Mouse (Mus musculus) heart, embryonic 14.5 days (tissue): Measurements from ENCODE around the gene Ece1. TPM values are rescaled to one million over a fixed set of nuclear protein-coding genes. Genes with fewer than 3 reads are reported as not detected.

Experiments used
- ATAC-seq: fragments of 200-750 bp; cut with Nextera tagmentation; 2 replicates; pipeline ENCODE4 v1.8.0; 2017; ENCODE audit warnings: low read depth, moderate TSS enrichment; ENCODE audit not compliant: insufficient number of reproducible peaks, insufficient read depth, low FRiP score
- H3K27ac ChIP-seq, 2 experiments: fragments of 200-500 bp in 1 of 2; fragments of 300-500 bp in 1 of 2; sonication (generic) in 1 of 2; replicated peaks in 1 of 2; 2 replicates each; pipeline ENCODE4 v1.5.1; 2012 to 2014; ENCODE audit warnings: low read depth in 2 of 2, low read length in 2 of 2, control low read depth in 1 of 2, mild to moderate bottlenecking in 1 of 2, mixed read lengths in 1 of 2; ENCODE audit not compliant: control insufficient read depth in 1 of 2, insufficient read depth in 1 of 2
- H3K27me3 ChIP-seq: fragments of 300-500 bp; sonication (generic); 2 replicates; pipeline ENCODE4 v1.6.1; 2014; ENCODE audit warnings: mild to moderate bottlenecking, low read length, control low read depth; ENCODE audit not compliant: control insufficient read depth, insufficient read depth
- H3K36me3 ChIP-seq: fragments of 300-500 bp; sonication (generic); 2 replicates; pipeline ENCODE4 v1.6.1; 2014; ENCODE audit warnings: mild to moderate bottlenecking, control low read depth, low read length, mixed read lengths; ENCODE audit not compliant: control insufficient read depth, insufficient read depth
- H3K4me1 ChIP-seq, 2 experiments: fragments of 200-500 bp in 1 of 2; fragments of 300-500 bp in 1 of 2; sonication (generic) in 1 of 2; 2 replicates each; pipeline ENCODE4 v1.6.1; 2012 to 2014; ENCODE audit warnings: low read length in 2 of 2, control low read depth in 1 of 2, mixed read lengths in 1 of 2; ENCODE audit not compliant: control insufficient read depth in 2 of 2, insufficient read depth in 2 of 2
- H3K4me2 ChIP-seq: fragments of 300-500 bp; sonication (generic); 2 replicates; pipeline ENCODE4 v1.6.1; 2014; ENCODE audit warnings: mild to moderate bottlenecking, low read length
- H3K4me3 ChIP-seq, 2 experiments: fragments of 200-500 bp in 1 of 2; fragments of 300-500 bp in 1 of 2; sonication (generic) in 1 of 2; 2 replicates each; pipeline ENCODE4 v1.5.1; 2012 to 2014; ENCODE audit warnings: low read length in 2 of 2, mild to moderate bottlenecking in 2 of 2, control low read depth in 1 of 2, low read depth in 1 of 2, moderate library complexity in 1 of 2; ENCODE audit not compliant: control insufficient read depth in 1 of 2, insufficient read depth in 1 of 2
- H3K9ac ChIP-seq: fragments of 300-500 bp; sonication (generic); 2 replicates; pipeline ENCODE4 v1.6.1; 2014; ENCODE audit warnings: mild to moderate bottlenecking, low read length
- H3K9me3 ChIP-seq: fragments of 300-500 bp; sonication (generic); 2 replicates; pipeline ENCODE4 v1.6.1; 2016; ENCODE audit warnings: low read length, control low read depth; ENCODE audit not compliant: control insufficient read depth
- WGBS: fragments of 180-500 bp; shearing (Covaris S2); extraction: QIAGEN DNeasy Blood & Tissue Kit; methylation state at CpG from one replicate; pipeline ENCODE4 v1.1.7; 2014; 5-methylcytosine and 5-hydroxymethylcytosine counted together
- polyA plus RNA-seq: library from polyadenylated mRNA; unstranded; fragments of >200 nt; fragmentation: Nextera tagmentation; extraction: Ambion mirVana; gene quantifications from 2 replicates; pipeline ENCODE4 v1.2.1, GENCODE M21; 2014

Ece1 gene
- polyA plus RNA-seq, 1 experiment from 2014 or later = 92.8 TPM

DNA sequence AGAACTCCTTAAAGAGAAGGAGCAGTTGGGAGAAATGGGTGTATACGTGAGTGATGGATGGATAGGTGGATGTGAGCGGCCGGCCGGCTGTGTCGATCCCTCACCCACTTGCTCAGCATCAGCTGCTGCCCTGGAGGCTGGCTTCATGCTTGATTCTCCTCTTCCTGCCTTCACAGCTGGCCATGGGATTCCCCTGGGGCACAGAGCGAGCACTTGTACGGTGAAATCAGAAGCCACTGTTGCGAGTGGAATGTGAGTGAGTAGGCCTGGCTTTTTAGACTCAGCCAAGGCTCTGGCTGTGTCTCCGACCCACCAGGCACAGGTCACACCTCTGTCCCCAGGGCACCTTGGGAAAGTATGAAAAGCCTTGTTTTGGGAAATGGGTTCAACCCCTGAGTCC, 20.6 kb downstream of the Ece1 start:
- H3K4me2 ChIP-seq = no peak overlapping the region
- no peak for ATAC-seq
- no peak overlapping the region for H3K9ac ChIP-seq
- H3K4me3 ChIP-seq = no peak overlapping the region
- H3K27me3 ChIP-seq = no peaks in the 10 kb centered on the region
- no peaks in the 10 kb centered on the region for H3K36me3 ChIP-seq
- 61% methylated on average over 9 of the region's 9 CpGs for WGBS
- H3K4me1 ChIP-seq = peaks cover 7 to 10% of the 10 kb centered on the region in 2 experiments; a peak in 2 of 4 replicates
- H3K27ac ChIP-seq = no peak overlapping the region
- H3K9me3 ChIP-seq = no peaks in the 10 kb centered on the region

DNA sequence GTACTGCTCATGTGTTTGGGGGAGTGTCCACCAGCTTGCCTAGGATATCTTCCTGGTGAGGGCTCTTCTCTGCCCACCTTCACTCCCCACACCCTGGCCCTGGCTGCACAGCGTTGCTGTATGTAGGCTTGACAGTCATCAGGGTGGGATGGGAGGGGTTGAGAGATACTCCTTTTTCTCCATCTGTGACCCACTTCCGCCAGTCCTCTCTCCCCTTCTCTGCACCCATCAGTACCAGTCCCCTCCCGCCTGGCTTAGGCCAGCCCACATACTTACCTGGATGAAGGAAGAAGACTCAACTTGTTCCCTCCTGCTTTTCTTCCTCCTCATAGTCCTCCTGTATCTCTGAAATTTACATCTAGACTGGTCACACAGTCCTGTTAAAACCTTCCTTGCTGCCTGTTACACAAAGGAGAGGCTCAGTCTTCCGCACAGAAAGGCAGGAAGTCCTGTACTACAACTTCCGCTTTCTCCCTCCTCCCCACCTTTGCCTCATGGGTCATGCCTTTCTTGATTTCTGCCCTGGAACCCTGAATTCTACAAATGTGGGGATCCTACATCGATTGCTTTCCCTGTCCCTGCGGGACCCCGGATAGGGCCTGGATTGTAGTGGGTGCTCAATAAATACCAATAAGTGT, 21.6 kb downstream of the Ece1 start:
- Histone ChIP-seq H3K9me3 (no peaks in the 10 kb centered on the region), H3K27me3 (no peaks in the 10 kb centered on the region), H3K27ac (no peak overlapping the region), H3K9ac (no peak overlapping the region), H3K4me1 (peaks cover 7 to 9% of the 10 kb centered on the region in 2 experiments; a peak in 2 of 4 replicates), H3K4me3 (no peak overlapping the region), H3K36me3 (no peaks in the 10 kb centered on the region), H3K4me2 (no peak overlapping the region)
- no peak for ATAC-seq
- WGBS = 65% methylated on average over 8 of the region's 8 CpGs

DNA sequence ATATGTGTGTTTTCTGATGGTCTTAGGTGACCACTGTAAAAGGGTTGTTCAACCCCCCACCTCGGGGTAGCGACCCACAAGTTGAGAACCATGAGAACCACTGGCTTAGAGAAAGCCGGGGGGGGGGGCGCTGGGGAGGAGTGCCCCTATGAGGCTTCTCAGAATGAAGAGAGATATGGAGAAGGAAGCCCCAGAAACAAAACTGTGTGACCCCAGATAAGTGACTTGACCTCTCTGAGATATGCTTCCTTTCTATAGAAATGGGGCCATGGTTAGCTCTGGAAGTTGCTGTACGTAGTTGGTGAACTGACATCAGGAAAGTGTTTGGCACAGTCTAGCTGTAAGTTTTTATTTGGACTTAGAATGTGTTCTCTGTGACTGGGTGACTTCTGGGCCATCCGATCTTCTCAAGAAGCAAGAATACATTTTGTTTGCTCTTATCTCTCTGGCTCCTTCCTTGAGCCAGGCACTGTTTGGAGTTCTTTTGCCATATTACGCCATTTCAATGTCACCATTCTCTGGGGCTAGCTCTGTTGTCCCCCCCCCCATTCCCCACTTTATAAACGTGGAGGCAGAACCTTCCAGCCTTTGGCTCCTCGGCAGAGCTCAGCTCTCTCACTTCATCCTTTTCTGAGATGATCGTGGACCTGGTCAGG, 25.4 kb downstream of the Ece1 start:
- H3K27ac ChIP-seq = no peak overlapping the region
- H3K4me2 ChIP-seq = no peak overlapping the region

DNA sequence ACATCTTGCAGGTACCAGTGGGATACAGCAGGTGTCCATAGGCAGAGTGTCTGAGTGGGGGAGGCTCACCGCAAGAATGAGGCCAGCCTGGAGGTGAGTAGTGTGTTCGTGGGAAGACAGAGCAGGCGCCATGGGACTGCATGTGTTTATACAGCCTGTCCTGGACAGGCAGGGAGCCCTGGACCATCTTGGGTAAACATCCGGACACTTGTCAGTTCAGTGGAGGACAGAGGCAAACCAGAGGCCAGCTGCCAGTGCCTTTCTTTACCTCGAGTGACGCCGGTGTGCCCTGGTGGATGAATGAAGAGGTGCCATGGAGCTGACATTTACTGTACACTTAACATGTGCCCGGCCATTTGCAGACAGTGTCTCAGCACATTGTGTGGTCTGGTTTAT, 26.0 kb downstream of the Ece1 start:
- peaks cover 3% of the 10 kb centered on the region; the same call in 1 of the 2 replicates for H3K27me3 ChIP-seq
- H3K9me3 ChIP-seq = no peaks in the 10 kb centered on the region
- H3K4me3 ChIP-seq = no peak overlapping the region
- H3K9ac ChIP-seq = no peak overlapping the region
- H3K27ac ChIP-seq = no peak overlapping the region
- 44% methylated on average over 8 of the region's 8 CpGs for WGBS
- H3K4me1 ChIP-seq = peaks cover 5 to 10% of the 10 kb centered on the region in 2 experiments; a peak in 2 of 4 replicates
- no peak overlapping the region for H3K4me2 ChIP-seq
- H3K36me3 ChIP-seq = no peaks in the 10 kb centered on the region
- peak; percentile 43; the same call in 1 of the 2 replicates for ATAC-seq

More for the DNA sequence above, 25.4 kb downstream of the Ece1 start:
- no peaks in the 10 kb centered on the region for H3K9me3 ChIP-seq
- peaks cover 3% of the 10 kb centered on the region; the same call in 1 of the 2 replicates for H3K27me3 ChIP-seq
- H3K9ac ChIP-seq = no peak overlapping the region
- H3K4me3 ChIP-seq = no peak overlapping the region
- H3K4me1 ChIP-seq = peaks cover 9% of the 10 kb centered on the region in 2 experiments; a peak in 2 of 4 replicates
- H3K36me3 ChIP-seq = no peaks in the 10 kb centered on the region
- no peak for ATAC-seq
- 63% methylated on average over 10 of the region's 10 CpGs for WGBS

DNA sequence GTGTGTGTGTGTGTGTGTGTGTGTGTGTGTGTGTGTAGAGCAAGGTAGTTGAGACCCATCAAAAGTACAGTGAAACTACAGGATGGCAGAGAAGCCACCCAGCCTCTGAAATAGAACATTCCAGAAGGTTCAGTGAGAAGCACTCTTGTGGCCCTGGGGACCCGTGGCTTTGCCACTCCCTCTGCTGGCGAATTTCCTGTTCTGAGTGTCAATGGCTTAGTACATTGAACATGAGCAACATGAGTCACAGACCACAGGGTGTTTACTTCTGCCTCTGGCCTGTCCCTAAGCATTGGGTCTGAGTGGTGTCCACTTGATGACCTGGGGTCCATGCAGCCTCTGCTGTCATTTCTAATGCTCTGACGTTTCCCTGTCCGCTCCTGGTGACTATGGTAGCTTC, 28.6 kb downstream of the Ece1 start:
- H3K36me3 ChIP-seq = no peaks in the 10 kb centered on the region
- H3K27ac ChIP-seq = no peak overlapping the region
- 54% methylated on average over 4 of the region's 4 CpGs for WGBS
- H3K4me3 ChIP-seq = no peak overlapping the region
- no peak for ATAC-seq
- H3K4me1 ChIP-seq = peaks cover 7 to 8% of the 10 kb centered on the region in 2 experiments; a peak in 2 of 4 replicates
- no peak overlapping the region for H3K4me2 ChIP-seq
- no peak overlapping the region for H3K9ac ChIP-seq
- no peaks in the 10 kb centered on the region for H3K9me3 ChIP-seq
- H3K27me3 ChIP-seq = peaks cover 3% of the 10 kb centered on the region; the same call in 1 of the 2 replicates

DNA sequence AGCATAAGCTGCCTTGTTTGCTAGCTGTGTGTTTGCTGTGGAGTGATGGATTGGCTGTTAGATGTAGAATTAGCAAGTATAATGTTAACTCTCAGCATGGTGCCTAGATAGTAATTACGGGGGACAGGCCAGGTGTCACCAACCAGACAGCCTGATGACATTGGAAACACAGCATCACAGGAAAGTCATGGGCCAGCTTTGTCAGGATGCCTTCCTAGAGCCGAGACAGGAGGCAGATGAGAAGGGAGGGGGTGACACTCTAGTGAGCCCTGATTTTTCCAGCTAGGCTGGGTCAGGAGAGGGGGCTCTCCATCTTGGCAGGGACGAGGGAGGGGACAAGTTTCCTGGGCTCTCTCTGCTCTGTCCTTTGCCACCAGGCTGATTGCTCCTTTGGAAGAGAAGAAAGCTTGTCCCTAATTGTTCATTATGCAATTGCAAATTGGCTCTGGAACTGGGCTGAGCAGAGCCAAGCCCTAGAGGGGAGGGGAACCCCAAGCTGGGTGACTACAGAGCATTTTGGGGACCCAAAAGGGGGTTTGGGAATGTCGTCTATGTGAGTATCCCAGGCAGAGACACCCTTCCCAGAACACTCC, 29.6 kb downstream of the Ece1 start:
- 37% methylated on average over 4 of the region's 4 CpGs for WGBS
- Histone ChIP-seq H3K4me3 (no peak overlapping the region), H3K27ac (no peak overlapping the region), H3K9me3 (no peaks in the 10 kb centered on the region), H3K36me3 (no peaks in the 10 kb centered on the region), H3K27me3 (peaks cover 3% of the 10 kb centered on the region; the same call in 1 of the 2 replicates), H3K4me2 (no peak overlapping the region), H3K4me1 (peaks cover 16 to 18% of the 10 kb centered on the region in 2 experiments), H3K9ac (no peak overlapping the region)
- ATAC-seq = no peak

DNA sequence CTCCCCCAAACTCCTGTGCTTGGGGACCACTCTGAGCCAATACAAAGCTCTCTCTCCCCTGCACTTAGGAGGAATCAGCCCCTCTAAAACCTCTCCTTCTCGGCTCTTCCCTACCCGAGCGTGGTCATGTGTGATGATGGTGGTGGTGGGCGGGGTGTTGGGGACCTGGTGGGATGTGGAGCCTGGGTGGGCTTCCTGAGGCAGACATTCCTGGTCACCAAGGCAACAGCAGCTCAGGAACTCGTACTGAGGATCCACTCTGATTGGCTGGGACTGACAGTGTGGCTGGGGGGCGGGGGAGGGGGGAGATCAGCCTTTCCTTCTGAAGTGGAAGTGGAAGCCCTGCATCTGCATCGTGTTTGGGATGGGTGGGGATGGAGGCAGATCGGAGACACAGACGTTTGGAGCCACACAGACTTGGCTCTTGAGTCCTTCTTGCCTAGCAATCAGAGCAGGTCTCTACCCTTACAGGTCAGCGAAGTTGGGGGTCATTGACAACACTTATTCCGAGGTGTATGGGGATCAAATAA, 30.7 kb downstream of the Ece1 start:
- no peak for ATAC-seq
- no peak overlapping the region for H3K9ac ChIP-seq
- WGBS = 20% methylated on average over 11 of the region's 11 CpGs
- no peak overlapping the region for H3K4me3 ChIP-seq
- no peaks in the 10 kb centered on the region for H3K36me3 ChIP-seq
- H3K27ac ChIP-seq = no peak overlapping the region
- H3K9me3 ChIP-seq = no peaks in the 10 kb centered on the region
- peaks cover 24 to 25% of the 10 kb centered on the region in 2 experiments for H3K4me1 ChIP-seq
- H3K27me3 ChIP-seq = peaks cover 3% of the 10 kb centered on the region; the same call in 1 of the 2 replicates
- no peak overlapping the region for H3K4me2 ChIP-seq
